Mouse (Mus musculus) mesoderm, embryonic 11.5 days (tissue): ENCODE results near the gene Endog.
"Not testable (repeated sequence)": the region's sequence is repeated elsewhere in the genome, so short reads cannot be mapped to it uniquely, and the experiment has no call there.

Experiments
- DNase-seq: peaks from one replicate; pipeline ENCODE4 v3.0.0-alpha.2; 2012; ENCODE audit warnings: low read depth, low spot score

The Endog gene

DNA sequence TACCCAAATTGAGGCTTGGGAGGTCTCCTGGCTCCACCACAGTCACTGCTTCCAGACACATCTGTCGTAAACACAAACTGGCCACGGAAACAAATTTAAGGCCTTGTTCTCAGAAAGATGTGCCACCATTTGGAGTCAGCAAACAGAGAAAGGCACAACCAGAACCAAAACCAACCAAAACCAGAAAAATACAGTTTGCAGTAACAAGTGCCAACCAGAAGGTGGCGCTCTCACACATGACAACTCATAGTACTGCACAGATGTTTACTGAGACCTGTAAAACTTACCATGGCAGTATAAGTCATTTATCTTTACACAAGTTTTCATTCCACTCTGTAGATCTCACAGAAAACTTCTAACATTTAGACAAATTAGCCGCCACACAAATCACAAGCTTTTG, 4.6 kb upstream of the Endog start:
- peak; percentile 30 for DNase-seq

DNA sequence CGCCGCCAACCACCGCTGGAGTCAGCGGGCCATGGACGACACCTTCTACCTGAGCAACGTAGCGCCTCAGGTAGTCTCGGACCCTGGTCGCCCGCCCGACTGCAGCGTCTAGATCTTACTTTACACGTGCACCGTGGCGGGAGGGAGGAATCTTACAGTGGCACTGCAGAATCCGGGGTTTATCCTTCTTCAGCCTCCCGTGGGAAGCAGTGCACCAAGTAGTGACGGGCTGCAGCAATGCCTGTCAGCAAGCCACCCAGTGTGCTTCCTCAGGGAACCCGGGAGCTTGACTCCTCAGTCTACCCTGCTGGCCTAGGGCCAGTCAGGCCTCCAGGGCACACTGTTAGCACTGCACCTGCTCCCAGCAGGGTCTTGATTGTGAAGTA, 697 bp downstream of the Endog start:
- DNase-seq: peak; percentile 20

- no peak for DNase-seq
Observed at GRCm38 (mm10) chr2:30173541-30174240, 2.4 kb downstream of the Endog start.

DNA sequence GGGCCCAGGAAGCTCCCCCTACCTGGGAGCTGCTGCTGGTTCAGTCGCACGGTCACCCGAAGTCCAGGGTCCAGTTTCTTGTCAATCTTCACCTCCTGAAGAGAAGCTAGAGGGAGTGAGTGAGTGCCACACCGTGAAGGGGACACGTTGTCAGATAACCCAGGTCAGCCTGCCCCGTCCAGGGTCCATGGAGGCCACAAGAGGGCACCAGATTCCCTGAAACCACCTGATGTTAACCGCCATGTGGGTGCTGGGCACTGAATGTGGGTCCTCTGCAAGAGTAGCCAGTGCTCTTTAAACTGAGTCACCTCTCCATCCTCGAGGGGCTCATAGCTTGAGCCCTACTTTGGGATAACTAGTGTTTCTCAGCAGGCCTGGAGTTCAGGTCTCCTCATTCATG, 4.6 kb downstream of the Endog start:
- no peak for DNase-seq

- DNase-seq: no peak
Observed at GRCm38 (mm10) chr2:30176561-30176960, 5.3 kb downstream of the Endog start.

- DNase-seq: peak; percentile 98
Observed at GRCm38 (mm10) chr2:30177700-30178675, 6.7 kb downstream of the Endog start, which contains the start of gene Spout1. Gene Spout1 (minus strand): TSS chr2:30178459.

DNA sequence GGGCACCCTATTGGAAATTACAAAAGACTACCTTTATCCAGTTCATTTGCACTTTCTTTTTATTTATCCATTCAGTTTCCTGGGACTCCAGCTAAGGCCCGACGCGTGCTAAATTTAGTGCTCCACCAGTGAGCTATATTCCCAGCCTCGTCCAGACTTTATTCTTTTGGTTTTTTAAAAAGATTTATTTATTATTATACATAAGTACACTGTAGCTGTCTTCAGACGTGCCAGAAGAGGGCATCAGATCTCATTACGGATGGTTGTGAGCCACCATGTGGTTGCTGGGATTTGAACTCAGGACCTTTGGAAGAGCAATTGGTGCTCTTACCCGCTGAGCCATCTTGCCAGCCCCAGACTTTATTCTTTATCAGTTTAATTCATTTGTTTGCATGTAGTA, 7.4 kb downstream of the Endog start:
- not testable (repeated sequence) for DNase-seq

- no peak for DNase-seq
Observed at GRCm38 (mm10) chr2:30182424-30182823, 11.1 kb downstream of the Endog start.

- DNase-seq: no peak
Observed at GRCm38 (mm10) chr2:30183721-30184120, 12.4 kb downstream of the Endog start.

DNA sequence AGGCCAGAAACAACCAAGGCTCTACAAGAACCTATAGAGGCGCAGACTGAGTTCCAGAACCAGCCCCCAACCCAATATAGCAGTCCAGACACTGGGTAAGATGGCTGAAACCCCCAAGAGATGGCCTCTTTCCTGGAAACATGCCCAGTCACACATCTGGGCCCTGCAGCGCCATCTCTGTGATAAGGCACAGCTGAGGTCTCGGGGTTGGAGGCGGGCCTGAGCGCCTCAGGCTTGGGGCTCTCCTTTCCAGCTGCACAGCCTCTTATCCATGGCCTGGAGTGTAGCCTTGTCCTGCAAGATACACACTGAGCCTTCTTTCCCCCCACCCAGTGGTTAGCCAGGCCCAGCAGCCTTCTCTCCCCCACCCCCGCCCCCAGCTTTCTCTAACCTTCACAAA, 14.0 kb downstream of the Endog start:
- no peak for DNase-seq

DNA sequence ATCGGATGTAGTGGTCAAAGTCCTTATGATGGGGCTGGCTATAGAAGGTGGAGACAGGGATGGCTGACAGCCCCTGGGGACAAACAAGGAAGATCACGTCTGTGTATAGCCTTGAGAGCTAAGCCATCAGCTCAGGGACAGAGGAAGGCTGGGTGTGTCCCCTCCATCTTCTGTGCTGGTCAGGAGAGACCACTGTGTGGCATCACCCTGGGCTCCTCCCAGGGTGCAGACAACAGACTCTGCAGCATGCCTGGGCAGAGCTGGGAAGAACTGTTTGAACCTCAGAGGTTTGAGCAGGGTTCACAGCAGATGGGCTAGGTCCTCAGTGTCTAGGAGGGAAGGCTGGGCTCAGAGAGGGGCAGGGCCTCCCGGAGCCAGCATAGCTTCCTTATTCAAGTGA, 14.4 kb downstream of the Endog start:
- no peak for DNase-seq

GRCm38 (mm10) chr2:30191790-30192580, 20.7 kb downstream of the Endog start:
- DNase-seq: no peak

GRCm38 (mm10) chr2:30194656-30195055, 23.4 kb downstream of the Endog start:
- DNase-seq: no peak

- no peak for DNase-seq
Observed at GRCm38 (mm10) chr2:30198021-30198420, 26.7 kb downstream of the Endog start.

DNA sequence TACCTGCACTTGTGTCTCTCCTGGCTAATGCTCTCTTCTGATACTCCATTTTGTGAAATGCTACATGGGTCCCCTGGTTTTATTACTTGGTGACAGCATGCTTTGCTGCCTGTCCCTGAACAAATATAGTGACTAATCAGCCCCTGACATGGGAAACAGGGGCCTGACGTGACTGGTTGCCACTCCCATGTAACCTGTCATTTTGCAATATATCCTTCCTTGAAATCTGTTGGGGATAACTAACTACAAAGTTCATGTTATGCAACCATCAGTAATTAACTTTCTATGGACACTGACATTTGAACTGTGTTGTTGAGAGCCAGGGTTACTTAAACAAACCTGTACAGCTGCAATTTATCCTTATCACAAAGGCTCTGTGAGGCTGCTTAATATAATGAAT, 28.7 kb downstream of the Endog start:
- no peak for DNase-seq

- no peak for DNase-seq
Observed at GRCm38 (mm10) chr2:30200388-30200925, 29.2 kb downstream of the Endog start.

GRCm38 (mm10) chr2:30203439-30203838, 32.1 kb downstream of the Endog start:
- DNase-seq: peak; percentile 62

DNA sequence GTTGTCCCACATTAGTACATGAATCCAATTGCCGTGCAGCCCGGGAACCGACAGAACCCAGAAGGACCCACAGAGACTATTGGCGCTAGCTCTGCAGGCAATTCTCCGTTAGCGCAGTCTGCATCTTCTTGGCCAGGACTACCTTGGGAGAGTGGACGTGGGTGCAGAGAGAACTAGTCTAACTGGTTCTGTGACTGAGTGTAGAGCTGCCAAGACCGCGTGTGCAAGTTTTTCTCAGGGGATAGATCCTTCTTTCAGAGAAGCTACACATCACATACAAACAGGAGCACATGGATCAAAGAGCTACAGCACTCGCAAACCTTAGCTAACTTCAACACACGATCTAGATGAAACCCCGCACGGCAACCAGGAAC, 33.9 kb downstream of the Endog start:
- DNase-seq: no peak

- DNase-seq: peak; percentile 96
Observed at GRCm38 (mm10) chr2:30205629-30206357, 34.5 kb downstream of the Endog start, which contains the start of gene Kyat1. Gene Kyat1 (minus strand): TSS chr2:30205847.

DNA sequence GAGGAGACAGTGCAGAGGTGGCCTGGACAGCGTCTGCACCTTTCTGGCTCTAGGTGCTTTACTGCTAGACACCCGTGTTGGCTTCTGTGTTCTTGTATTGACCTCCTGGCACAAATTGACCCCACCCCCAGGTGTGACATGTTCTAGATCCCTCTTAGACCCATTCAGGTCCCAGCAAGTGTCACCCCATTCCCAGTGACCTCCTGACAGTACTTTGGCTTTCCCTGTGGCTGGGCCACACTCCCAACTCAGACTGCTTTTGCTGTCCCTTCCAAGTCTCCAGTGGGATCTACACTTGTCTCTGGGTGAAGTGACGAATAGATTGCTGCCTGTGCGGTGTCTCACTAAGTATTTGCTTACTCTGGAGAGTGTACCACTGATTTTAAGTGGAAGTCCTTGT, 36.1 kb downstream of the Endog start:
- no peak for DNase-seq

DNA sequence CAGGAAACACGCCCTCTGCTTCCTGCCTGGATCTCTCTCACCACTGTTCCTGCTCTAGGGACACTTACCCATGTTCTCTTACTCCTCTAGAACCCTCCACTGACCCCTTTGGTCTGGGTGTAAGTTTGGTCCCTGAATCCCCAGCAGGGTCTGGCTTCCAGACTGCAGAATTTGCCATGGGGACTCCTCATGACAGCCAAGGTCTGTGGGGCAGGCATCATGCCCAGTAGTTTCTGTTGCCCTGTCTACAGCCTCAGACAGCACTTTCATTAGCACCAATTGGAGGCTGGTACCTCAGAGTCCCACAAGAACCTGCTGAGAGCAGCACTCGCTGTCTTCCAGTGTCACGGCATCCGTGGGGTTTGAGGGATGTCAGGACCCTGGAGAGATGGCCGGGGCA, 36.6 kb downstream of the Endog start:
- no peak for DNase-seq
